Mouse (Mus musculus): Measurements from ENCODE around the gene Ndrg2. TPM values are rescaled to one million over a fixed set of nuclear protein-coding genes. Genes with fewer than 3 reads are reported as not detected.

Gene Ndrg2
- polyA plus RNA-seq, 1 experiment from 2014 or later: 17.3 TPM

DNA sequence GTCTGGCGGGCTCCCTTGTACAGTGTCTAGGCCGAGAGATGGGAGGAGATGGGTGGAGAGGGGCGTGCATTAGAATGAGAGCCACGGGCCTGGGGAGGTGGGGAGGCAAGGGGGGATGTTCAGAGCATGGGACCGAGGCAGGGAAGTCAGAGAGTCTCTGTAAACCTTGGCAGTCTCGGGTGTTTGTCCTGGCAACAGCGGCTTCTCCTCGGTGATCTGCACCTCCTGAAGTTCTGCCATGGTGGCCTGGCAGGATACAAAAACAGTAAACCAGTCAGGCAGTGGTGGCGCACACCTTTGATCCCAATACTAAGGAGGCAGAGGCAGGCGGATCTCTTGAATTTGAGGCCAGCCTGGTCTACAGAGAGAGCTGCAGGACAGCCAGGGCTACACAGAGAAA is 2.7 kb downstream of the Ndrg2 start:
- ATAC-seq: no peak
- H3K36me3 ChIP-seq: no peaks in the 10 kb centered on the region
- H3K9ac ChIP-seq: no peak overlapping the region
- 78% methylated on average over 10 of the region's 10 CpGs for WGBS (ENCODE audit: insufficient replicate concordance)
- no peak overlapping the region for H3K4me3 ChIP-seq
- peaks cover 42% of the 10 kb centered on the region for H3K27me3 ChIP-seq (replicated peaks)
- no peak overlapping the region for H3K4me2 ChIP-seq
- peaks cover 63% of the 10 kb centered on the region for H3K4me1 ChIP-seq
- no peak overlapping the region for H3K27ac ChIP-seq
- H3K9me3 ChIP-seq (replicated peaks): no peaks in the 10 kb centered on the region

DNA sequence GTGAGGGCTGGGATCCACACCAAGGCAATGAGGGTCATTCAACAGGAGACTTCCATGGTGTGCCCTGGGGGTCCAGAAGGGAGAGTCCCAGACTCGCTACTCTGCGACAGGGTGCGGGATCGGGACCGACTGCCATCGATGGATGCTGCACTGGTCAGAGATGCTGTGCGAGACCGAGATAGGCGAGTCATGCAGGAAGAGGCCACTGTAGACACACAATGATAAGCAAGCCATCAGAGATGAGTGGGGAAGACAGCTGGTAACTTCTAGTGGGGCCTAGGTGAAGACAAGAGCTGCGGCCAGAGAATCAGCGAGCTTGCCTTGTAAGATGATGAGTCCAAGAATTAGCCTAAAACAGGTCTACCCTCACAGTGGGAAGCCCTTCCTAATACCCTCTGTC is 7.9 kb downstream of the Ndrg2 start:
- Histone ChIP-seq H3K9ac (peak overlapping the region; percentile 18; the same call in 1 of the 2 replicates), H3K36me3 (no peaks in the 10 kb centered on the region), H3K27me3 (replicated peaks) (peaks cover 6% of the 10 kb centered on the region; the same call in 1 of the 2 replicates), H3K4me2 (peak overlapping the region; percentile 51), H3K4me1 (peaks cover 38% of the 10 kb centered on the region), H3K4me3 (peak overlapping the region; percentile 9; the same call in 1 of the 2 replicates), H3K9me3 (replicated peaks) (no peaks in the 10 kb centered on the region), H3K27ac (no peak overlapping the region)
- peak; percentile 80 for ATAC-seq
- WGBS (ENCODE audit: insufficient replicate concordance): 16% methylated on average over 11 of the region's 11 CpGs

DNA sequence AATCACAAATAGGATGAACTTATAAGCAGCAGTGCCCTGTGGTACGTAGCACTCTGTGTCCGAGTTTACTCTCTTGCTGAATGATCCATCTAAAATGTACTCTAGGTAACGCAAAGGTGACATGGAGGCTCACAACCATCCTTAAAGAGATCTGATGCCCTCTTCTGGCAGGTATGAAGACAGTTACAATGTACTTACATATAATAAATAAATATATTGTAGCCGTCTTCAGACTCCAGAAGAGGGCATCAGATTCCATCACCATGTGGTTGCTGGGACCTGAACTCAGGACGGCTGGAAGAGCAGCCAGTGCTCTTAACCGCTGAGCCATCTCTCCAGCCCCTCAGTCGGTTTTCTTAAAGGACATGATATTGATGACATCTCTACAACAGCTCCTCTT is 9.3 kb downstream of the Ndrg2 start:
- no peak overlapping the region for H3K4me2 ChIP-seq
- no peak overlapping the region for H3K27ac ChIP-seq
- no peak overlapping the region for H3K9ac ChIP-seq
- H3K27me3 ChIP-seq (replicated peaks): peaks cover 3% of the 10 kb centered on the region; the same call in 1 of the 2 replicates
- WGBS (ENCODE audit: insufficient replicate concordance): 55% methylated on average over 7 of the region's 7 CpGs
- H3K9me3 ChIP-seq (replicated peaks): no peaks in the 10 kb centered on the region
- no peak for ATAC-seq
- no peaks in the 10 kb centered on the region for H3K36me3 ChIP-seq
- H3K4me3 ChIP-seq: no peak overlapping the region
- peaks cover 38% of the 10 kb centered on the region for H3K4me1 ChIP-seq

DNA sequence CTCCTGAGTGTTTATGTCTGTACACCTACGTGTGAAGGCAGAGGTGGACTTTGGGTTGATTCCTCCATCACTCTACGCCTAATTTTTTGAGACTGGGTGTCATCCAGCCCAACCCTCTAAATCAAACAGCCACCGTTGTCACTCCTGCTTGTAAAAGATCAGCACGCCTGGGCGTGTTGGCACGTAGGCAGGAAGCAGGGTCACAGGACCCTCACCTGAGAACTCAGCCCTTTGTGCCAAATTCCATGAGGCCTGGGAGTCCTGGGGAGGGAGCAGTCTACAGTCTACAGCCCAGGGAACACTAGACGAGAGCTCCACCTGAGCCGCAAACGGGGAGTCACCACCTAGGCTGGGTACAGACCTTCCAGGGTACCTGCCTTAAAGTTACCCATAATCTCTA is 10.2 kb downstream of the Ndrg2 start:
- Histone ChIP-seq H3K4me2 (no peak overlapping the region), H3K36me3 (no peaks in the 10 kb centered on the region), H3K4me1 (peaks cover 36% of the 10 kb centered on the region), H3K27ac (no peak overlapping the region), H3K4me3 (no peak overlapping the region), H3K9ac (no peak overlapping the region), H3K27me3 (replicated peaks) (0 out of 2 replicates have a peak, but pooled peaks cover 3% of the 10 kb centered on the region), H3K9me3 (replicated peaks) (no peaks in the 10 kb centered on the region)
- ATAC-seq: no peak
- 75% methylated on average over 9 of the region's 9 CpGs for WGBS (ENCODE audit: insufficient replicate concordance)

DNA sequence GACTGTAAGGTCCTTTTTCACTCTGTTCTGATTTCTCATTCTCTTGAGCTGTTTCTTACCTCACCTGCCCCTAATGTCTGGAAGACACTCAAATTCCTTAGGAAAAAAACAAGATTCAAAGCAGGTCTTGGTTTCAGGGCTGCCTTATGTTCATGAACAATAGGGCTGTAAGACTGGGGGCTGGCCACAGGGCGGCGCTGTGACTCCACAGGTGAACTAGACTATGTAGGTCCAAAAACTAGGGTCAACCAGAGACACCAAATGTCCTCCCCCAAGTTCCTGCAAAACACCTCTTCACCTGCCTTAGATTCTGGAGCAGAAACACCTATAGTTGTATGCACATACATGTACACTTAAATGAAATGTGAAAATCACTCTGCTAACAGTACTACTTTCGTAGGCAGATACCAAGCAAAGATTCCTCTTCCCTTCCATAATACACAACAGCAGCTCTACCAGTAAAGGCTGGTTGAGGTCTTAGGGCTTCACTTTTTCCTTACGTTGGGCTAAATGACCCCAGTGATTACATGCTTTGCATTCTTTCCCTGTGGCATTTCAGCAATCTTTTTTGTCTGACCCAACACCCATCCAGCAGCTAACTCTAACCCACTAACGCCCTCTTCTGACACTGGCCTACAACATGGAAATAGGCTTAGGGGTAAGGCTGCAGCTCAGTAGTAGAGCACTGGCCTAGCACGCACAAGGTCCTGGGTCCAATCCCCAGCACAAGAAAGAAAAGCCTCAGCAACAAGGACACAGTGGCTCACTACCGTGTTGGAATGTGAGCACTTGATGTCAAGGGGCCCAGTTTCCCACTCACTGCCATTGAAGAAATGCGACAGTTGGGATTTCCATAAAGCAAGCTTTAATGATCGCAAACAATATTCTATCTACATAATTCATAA is 10.9 kb downstream of the Ndrg2 start:
- no peak for ATAC-seq

DNA sequence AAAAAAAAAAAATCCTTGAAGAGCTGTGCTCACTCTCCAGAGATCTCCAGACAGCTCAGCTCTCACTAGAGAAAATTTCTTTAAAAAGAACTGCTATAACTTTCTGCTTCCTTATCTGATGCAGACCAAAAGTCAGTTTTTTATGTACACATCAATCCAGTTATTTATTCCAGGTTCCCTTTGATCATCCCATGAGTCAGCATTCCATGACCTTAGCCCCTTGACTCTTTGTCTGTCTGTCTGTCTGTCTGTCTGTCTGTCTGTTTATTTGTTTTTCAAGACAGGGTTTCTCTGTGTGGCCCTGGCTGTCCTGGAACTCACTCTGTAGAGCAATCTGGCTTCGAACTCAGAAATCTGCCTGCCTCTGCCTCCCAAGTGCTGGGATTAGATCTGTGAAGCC is 14.6 kb downstream of the Ndrg2 start:
- Histone ChIP-seq H3K27ac (no peak overlapping the region), H3K4me3 (no peak overlapping the region), H3K4me2 (no peak overlapping the region), H3K27me3 (replicated peaks) (peaks cover 10% of the 10 kb centered on the region), H3K9ac (no peak overlapping the region), H3K9me3 (replicated peaks) (no peaks in the 10 kb centered on the region), H3K36me3 (no peaks in the 10 kb centered on the region), H3K4me1 (peaks cover 15% of the 10 kb centered on the region)
- 73% methylated on average over 1 of the region's 1 CpGs for WGBS (ENCODE audit: insufficient replicate concordance)
- no peak for ATAC-seq

More for the DNA sequence above, 10.9 kb downstream of the Ndrg2 start:
- Histone ChIP-seq H3K27me3 (replicated peaks) (0 out of 2 replicates have a peak, but pooled peaks cover 3% of the 10 kb centered on the region), H3K4me3 (no peak overlapping the region), H3K4me2 (no peak overlapping the region), H3K9ac (no peak overlapping the region), H3K9me3 (replicated peaks) (no peaks in the 10 kb centered on the region), H3K27ac (no peak overlapping the region), H3K4me1 (peaks cover 28% of the 10 kb centered on the region), H3K36me3 (no peaks in the 10 kb centered on the region)
- WGBS (ENCODE audit: insufficient replicate concordance): 55% methylated on average over 9 of the region's 9 CpGs

DNA sequence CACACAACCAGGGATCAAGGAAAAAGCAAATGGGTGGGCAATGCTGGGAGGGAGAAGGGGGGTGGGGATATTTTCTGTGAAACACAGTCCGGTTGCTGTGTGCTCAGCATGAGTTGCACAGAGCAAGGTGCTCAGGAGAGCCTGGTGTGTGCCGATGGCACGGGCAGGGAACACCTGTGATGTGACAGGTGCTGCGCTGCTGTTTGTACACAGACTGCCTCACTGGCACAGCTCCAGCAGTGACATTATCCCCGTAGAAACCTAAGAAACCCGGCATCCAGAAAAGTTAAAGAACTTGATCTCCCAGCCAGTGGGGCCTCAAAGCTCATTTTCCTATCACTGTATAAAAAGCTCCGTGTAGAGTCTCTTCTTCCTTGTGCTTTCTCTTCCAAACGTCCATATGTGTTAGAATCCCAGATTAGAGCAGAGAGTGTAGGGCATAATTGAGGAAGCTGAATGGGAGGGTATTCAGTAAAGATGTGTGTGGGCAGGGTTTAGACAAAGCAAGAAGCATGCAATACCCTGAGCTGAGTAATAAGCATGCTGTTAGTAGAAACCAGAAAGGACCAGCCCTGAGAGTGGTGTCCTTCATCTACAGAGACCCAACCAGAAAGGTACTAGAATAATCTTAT is 17.3 kb downstream of the Ndrg2 start:
- Histone ChIP-seq H3K4me2 (no peak overlapping the region), H3K36me3 (peaks cover 7% of the 10 kb centered on the region), H3K4me3 (no peak overlapping the region), H3K9ac (no peak overlapping the region), H3K27ac (no peak overlapping the region), H3K4me1 (peaks cover 30% of the 10 kb centered on the region), H3K27me3 (replicated peaks) (peaks cover 10% of the 10 kb centered on the region), H3K9me3 (replicated peaks) (no peaks in the 10 kb centered on the region)
- no peak for ATAC-seq
- 60% methylated on average over 8 of the region's 8 CpGs for WGBS (ENCODE audit: insufficient replicate concordance)

DNA sequence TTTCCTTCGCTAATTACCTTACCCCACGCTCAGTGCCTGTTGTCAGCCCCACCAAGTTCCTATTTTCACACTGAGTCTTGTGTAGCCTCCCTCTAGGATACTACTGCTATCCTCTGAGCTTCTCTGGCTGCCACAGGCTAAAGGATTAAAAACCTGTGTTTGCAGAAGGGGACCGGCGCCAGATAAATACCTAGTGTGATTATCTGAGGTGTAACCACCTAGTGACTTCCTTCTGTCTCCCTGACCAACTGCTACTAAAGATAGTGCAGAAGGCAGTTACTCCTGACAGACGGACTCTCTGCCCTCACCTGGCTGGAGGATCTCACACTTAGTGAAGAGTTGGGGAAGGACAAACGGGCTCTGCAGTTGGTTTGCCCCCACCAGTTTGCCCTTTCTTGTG is 17.9 kb downstream of the Ndrg2 start:
- no peak for ATAC-seq
- Histone ChIP-seq H3K27ac (no peak overlapping the region), H3K9me3 (replicated peaks) (no peaks in the 10 kb centered on the region), H3K4me3 (no peak overlapping the region), H3K9ac (no peak overlapping the region), H3K4me2 (no peak overlapping the region), H3K36me3 (peaks cover 14% of the 10 kb centered on the region), H3K4me1 (peaks cover 30% of the 10 kb centered on the region), H3K27me3 (replicated peaks) (peaks cover 7% of the 10 kb centered on the region)
- 39% methylated on average over 6 of the region's 6 CpGs for whole genome bisulfite sequencing (ENCODE audit: insufficient replicate concordance)

DNA sequence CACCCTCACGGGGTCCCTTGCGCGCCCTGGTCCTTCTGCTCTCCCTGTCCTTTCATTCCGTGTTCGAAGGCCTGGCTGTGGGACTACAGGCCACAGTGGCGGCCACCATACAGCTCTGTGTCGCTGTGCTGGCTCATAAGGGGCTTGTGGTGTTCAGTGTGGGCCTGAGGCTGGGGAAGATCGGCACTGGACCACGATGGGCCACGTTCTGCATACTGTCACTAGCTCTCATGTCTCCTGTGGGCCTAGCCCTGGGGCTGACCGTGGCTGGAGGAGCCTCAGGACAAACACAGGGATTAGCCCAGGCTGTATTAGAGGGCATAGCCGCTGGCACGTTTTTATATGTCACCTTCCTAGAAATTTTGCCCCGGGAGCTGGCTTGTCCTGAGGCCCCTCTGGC is 18.9 kb downstream of the Ndrg2 start:
- no peak for ATAC-seq
- 71% methylated on average over 14 of the region's 14 CpGs for WGBS (ENCODE audit: insufficient replicate concordance)
- no peak overlapping the region for H3K9ac ChIP-seq

DNA sequence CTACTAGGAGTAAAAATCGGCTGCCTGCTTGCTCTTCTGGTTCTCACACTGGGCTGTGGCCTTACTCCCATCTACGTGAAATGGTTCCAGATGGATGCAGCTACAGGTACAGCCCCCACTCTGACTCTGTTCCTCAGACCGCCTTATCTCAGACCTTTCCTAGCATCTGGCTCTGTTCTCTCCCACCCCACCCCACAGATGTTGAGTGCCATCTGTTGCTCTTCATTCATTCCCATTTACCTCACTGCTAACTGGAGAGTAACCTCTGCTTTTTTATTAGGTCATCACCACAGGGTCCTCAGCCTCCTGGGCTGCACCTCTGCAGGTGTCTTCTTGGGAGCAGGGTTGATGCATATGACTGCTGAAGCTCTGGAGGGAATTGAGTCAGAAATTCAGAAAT is 20.1 kb downstream of the Ndrg2 start:
- H3K27me3 ChIP-seq (replicated peaks): peaks cover 7% of the 10 kb centered on the region
- no peak overlapping the region for H3K4me3 ChIP-seq
- 0 out of 2 replicates have a peak overlapping the region, but pooled peaks have one; percentile 12 for H3K4me2 ChIP-seq
- ATAC-seq: peak; percentile 70
- WGBS (ENCODE audit: insufficient replicate concordance): 42% methylated on average over 3 of the region's 3 CpGs
- H3K9ac ChIP-seq: no peak overlapping the region
- peaks cover 35% of the 10 kb centered on the region for H3K36me3 ChIP-seq
- H3K9me3 ChIP-seq (replicated peaks): no peaks in the 10 kb centered on the region
- H3K4me1 ChIP-seq: peaks cover 30% of the 10 kb centered on the region
- H3K27ac ChIP-seq: no peak overlapping the region

More for the DNA sequence above, 18.9 kb downstream of the Ndrg2 start:
- no peak overlapping the region for H3K27ac ChIP-seq
- peaks cover 30% of the 10 kb centered on the region for H3K4me1 ChIP-seq
- no peak overlapping the region for H3K4me2 ChIP-seq
- peaks cover 7% of the 10 kb centered on the region for H3K27me3 ChIP-seq (replicated peaks)
- H3K4me3 ChIP-seq: no peak overlapping the region
- H3K9me3 ChIP-seq (replicated peaks): no peaks in the 10 kb centered on the region
- peaks cover 23% of the 10 kb centered on the region for H3K36me3 ChIP-seq

DNA sequence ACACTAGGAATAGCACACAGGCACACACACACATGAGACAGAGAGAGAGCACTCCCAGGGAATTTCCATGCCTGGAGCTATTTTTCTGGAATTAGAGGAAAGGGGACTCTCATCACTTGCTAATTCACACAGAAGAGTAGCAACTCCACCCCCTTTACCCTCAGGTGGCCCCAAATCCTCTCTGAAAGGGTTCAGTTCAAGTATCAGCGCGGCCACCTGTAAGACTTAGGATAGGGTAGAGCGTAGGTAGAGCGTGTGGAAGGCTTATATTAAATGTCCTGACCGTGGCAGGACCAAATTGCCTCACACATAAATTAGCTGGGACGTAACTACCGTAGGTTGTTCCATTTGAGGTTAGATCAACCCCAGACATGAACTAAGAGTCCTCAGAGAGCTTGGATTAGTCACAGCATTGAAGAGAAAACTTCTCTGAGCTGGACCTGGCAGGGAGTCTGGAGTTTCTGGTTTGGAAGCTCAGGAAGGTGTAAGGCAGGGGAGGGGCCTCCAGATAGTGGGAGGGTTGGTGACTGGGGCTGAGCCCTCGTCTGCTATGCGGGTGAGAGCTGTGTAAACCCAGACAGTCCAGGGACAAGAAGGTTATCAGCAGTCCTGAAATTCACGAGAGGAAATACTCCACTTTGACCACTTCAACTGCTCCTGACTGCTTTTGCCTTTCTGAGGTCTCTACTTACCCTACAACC is 20.7 kb downstream of the Ndrg2 start:
- peaks cover 30% of the 10 kb centered on the region for H3K4me1 ChIP-seq
- 0 out of 2 replicates have a peak overlapping the region, but pooled peaks have one; percentile 12 for H3K4me2 ChIP-seq
- 35% methylated on average over 10 of the region's 10 CpGs for WGBS (ENCODE audit: insufficient replicate concordance)
- H3K36me3 ChIP-seq: peaks cover 41% of the 10 kb centered on the region
- H3K27ac ChIP-seq: no peak overlapping the region
- H3K9me3 ChIP-seq (replicated peaks): no peaks in the 10 kb centered on the region
- H3K27me3 ChIP-seq (replicated peaks): peaks cover 7% of the 10 kb centered on the region
- no peak overlapping the region for H3K9ac ChIP-seq
- no peak overlapping the region for H3K4me3 ChIP-seq
- ATAC-seq: peak; percentile 44
